Mouse (Mus musculus): ENCODE measurements at regions not wholly inside any gene's neighbourhood (a gene's known extent, or its start where the extent isn't known, plus 50 kb on each side); places are given as distances from the start of the nearest gene placed in this dataset.

GRCm38 (mm10) chr13:69294483-69294882 lies 239.1 kb upstream of the Nsun2 start:
- peak; percentile 80 for DNase-seq

- DNase-seq, result no peak
Measured at GRCm38 (mm10) chr13:69303316-69303715, 230.2 kb upstream of the Nsun2 start.

GRCm38 (mm10) chr13:69330412-69331000 lies 203.0 kb upstream of the Nsun2 start:
- DNase-seq, result no peak

DNA sequence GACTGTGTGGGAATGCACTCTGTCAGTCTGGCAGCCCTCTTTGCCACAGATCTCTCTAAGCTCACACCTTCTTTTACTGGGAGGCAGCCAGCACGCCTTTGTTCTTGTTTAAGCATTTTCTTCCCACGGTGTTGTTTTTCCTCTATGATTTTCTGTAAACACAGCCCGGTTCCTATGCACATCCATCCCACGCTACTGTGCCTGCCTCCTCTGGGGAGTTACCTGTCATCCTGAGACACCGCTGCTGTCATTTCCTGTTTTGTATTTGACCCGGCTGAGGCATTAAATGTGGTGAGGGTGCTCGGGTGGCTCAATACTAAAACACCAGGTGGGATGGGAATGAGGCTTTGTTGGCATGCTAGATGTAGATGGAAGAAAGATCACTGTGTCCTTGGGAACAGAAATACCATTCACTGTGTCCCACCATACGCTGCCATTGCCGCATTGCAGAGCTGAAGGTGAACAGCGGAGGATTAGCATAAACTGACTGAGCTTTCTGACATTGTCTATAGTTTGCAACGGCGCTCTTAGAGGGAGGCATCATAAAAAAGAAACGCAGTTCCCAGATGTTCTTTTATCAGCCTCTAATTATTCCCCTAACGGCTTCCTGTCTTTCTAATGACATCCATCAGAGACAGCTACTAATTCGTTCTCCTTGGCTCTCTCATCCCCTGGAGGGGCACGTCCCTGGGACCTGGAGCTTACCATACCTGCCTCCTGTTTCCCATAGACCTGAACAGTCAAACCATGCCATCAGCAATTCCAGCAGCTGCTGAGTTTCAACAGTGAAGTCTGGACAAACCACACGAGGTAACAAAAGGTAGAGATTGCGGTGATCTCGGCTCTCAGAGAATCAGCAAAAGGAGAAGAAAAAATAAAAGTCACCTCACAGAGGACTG lies 201.8 kb upstream of the Nsun2 start:
- no peak for DNase-seq

DNA sequence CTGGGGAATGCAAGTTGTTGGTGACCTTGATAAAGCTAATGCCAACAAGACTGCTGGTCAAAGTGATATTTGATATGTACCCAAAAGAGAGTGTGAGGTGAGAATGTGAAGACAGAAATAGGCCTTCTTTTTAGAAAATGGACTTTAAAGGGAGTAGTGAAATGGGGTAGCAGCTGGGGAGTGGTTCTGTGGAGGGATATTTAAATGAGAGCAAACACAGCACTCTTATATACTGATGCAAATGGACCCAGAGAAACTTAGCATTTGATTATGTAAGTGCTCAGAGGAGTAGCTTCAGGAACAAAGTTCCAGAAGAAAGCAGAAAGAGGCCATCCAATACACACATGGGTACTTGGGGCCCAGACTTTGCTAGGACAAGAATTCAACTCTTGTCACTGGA lies 189.7 kb upstream of the Nsun2 start:
- no peak for DNase-seq

GRCm38 (mm10) chr13:69357435-69357834 lies 176.1 kb upstream of the Nsun2 start:
- peak; percentile 79 for DNase-seq

DNA sequence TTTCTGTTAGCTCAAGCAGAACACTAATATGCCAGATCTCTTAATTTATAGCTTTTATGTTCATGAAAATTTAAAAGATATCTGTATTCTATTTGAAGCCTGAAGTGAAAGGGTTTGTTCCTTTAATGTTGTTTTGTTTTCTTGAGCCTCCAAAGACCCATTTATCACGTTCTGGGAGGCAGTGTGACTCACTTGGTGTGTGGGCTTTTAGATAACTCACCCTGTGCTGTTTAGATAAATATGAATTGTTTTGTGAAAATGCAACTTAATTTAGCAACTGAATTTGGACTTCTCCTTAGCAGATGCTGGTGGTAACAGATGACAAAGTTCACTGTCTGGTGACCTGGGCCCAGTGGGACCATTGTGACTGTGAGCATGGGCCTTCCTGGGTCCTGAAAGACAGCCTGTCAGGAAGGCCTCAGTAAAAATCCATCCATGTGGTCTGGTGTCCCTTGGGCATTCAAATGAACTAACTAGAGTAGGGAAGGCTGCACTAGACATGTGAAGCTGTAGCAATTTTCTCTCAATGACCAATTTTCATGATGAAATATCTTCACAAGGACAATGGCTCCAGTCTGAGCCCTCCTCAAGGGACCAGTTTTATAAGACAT lies 167.6 kb upstream of the Nsun2 start:
- DNase-seq, result peak; percentile 64

GRCm38 (mm10) chr13:69373101-69373815 lies 160.3 kb upstream of the Nsun2 start:
- peak; percentile 2 for DNase-seq

GRCm38 (mm10) chr13:69373816-69374142 lies 159.8 kb upstream of the Nsun2 start:
- no peak for DNase-seq

- DNase-seq, result no peak
Measured at GRCm38 (mm10) chr13:69380403-69380802, 153.1 kb upstream of the Nsun2 start.

- peak; percentile 41 for DNase-seq
Measured at GRCm38 (mm10) chr13:69384767-69385166, 148.8 kb upstream of the Nsun2 start.

DNA sequence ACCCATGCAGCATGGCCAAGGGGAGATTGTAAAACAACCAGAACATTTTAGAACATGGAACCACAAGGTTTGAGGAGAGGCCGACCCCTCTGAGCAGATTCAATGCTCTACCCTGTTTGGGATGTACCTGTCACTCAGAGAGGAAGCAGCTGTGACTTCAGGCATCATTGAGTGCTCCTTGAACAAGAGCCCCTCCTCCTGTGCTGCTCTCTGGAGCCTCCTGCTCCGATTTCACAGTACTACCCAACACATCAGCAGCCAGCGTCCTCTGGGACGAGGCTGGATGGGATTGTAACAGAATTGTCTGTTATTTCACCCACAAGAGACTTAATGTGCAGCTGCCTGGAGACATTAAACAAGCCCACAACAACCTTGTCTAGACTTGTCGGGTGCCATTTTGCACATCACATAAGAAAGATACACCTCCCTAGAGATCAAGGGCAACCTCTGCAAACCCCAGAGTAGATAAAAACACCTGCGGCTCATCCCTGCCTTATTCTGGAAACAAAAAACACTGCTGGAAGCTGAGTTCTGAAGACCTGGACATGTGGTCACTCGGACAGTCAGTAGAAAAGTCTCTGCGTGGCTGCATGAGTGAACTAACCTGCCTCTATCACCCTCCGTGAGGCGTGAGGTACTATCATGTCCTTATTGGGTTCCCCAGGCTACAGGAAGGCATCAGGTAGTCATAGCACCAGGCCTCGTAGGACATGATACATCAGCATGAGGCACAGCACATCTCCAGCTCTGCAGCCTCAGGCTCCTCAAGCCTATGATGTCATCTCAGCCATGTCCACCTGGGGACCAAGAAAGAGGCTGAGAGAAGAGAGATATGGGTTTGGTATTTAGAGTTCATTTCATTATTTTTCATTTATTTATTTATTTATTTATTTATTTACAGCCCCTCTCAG lies 140.4 kb upstream of the Nsun2 start:
- no peak for DNase-seq

GRCm38 (mm10) chr13:69394544-69394943 lies 139.0 kb upstream of the Nsun2 start:
- no peak for DNase-seq

GRCm38 (mm10) chr13:69410359-69410758 lies 123.2 kb upstream of the Nsun2 start:
- DNase-seq, result no peak

DNA sequence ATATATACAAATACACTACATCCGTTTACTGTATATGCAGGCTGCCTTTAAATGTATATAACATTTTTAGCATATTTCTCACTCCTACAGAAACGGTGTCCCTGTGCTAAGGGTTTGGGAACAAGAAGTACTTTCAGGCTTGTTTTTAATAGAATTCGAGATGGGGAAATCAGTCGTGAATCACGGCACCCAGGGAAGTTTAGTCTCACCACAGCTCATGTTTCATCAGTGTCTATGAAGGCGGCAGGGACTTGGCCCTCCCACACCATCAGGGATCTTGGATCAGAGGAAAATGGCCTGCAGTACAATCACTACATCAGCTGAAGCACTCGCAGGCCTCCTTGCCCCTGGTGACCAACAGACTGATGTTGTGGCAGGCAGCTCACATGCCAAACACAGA lies 118.7 kb upstream of the Nsun2 start:
- peak; percentile 88 for DNase-seq

- DNase-seq, result no peak
Measured at GRCm38 (mm10) chr13:69416726-69417125, 116.8 kb upstream of the Nsun2 start.

DNA sequence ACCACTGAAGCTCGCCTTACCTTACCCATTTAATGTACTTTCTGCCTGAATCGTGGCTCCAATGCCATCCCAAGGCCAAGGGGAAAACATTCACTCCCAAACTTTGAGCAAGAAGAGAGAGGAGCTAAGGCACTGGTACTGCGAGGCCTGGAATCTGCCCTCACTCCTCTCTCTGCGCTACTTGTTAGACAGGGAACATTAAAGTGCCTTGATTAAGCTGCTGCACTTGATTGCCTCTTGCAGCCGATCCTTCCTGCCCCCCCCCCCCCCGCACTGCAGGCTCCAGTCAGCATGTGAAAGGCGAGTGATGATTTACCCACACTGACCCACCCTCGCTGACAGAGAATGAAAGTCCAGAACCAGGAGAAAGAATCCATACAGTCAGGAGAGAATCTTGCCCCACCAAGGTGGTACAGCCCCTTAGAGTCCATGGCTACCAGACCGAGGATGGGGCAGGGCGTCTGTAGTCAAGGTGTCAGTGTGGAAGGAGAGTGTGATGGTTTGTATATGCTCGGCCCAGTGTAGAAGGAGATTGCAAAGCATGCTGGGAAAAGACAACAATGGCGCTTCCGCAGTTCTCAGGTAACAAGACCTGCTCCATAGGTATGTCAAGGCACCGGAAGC lies 115.6 kb upstream of the Nsun2 start:
- DNase-seq, result peak; percentile 68

DNA sequence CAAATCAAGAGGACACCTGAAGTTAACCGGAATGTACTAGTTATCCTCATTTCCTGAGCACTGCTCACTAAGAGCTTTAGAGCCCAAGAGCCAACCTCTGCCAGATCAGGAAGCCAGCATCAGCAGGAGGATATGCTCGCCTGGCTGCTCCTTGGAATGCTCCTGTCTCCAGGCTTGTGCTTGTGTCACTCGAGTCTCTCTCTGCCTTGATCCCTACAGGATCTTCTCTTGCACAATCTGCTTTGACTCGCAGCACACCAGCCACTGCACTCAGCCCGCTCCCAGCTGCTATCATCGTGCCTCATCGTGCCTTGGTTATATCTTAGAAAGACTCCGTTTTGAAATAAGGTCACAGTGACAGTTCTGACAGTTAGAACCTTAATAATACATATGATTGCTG lies 113.4 kb upstream of the Nsun2 start:
- peak; percentile 71 for DNase-seq

- DNase-seq, result peak; percentile 64
Measured at GRCm38 (mm10) chr13:69421966-69422365, 111.6 kb upstream of the Nsun2 start.

- peak; percentile 91 for DNase-seq
Measured at GRCm38 (mm10) chr13:69426117-69426516, 107.4 kb upstream of the Nsun2 start.

- no peak for DNase-seq
Measured at GRCm38 (mm10) chr13:69429596-69429995, 104.0 kb upstream of the Nsun2 start.
